Mouse (Mus musculus) embryonic facial prominence, embryonic 14.5 days (tissue): ENCODE measurements around the gene Lhx3. TPM values are rescaled to one million over a fixed set of nuclear protein-coding genes. Genes with fewer than 3 reads are reported as not detected.

ENCODE experiments used
- ATAC-seq: fragments of 200-750 bp; cut with Nextera tagmentation; 2 replicates; pipeline ENCODE4 v1.8.0; 2017; ENCODE audit warnings: low read depth, moderate number of reproducible peaks, moderate TSS enrichment
- DNase-seq: peaks from one replicate; pipeline ENCODE4 v3.0.0-alpha.2; 2015; ENCODE audit warnings: low spot score
- H3K27ac ChIP-seq: fragments of 300-500 bp; sonication (generic); replicated peaks from 2 replicates; pipeline ENCODE4 v1.5.1; 2014; ENCODE audit warnings: low read depth, mild to moderate bottlenecking, low read length, moderate library complexity
- H3K27me3 ChIP-seq: fragments of 300-500 bp; sonication (generic); replicated peaks from 2 replicates; pipeline ENCODE4 v1.6.1; 2014; ENCODE audit warnings: low read length; ENCODE audit not compliant: control insufficient read depth, insufficient read depth
- H3K36me3 ChIP-seq: fragments of 300-500 bp; sonication (generic); 2 replicates; pipeline ENCODE4 v1.6.1; 2014; ENCODE audit warnings: low read length, mixed read lengths; ENCODE audit not compliant: control insufficient read depth, insufficient read depth
- H3K4me1 ChIP-seq: fragments of 300-500 bp; sonication (generic); 2 replicates; pipeline ENCODE4 v1.6.1; 2014; ENCODE audit warnings: antibody characterized with exemption, low read length; ENCODE audit not compliant: control insufficient read depth, insufficient read depth
- H3K4me2 ChIP-seq: fragments of 300-500 bp; sonication (generic); 2 replicates; pipeline ENCODE4 v1.6.1; 2014; ENCODE audit warnings: low read depth, mild to moderate bottlenecking, low read length, moderate library complexity, mixed read lengths
- H3K4me3 ChIP-seq: fragments of 300-500 bp; sonication (generic); 2 replicates; pipeline ENCODE4 v1.5.1; 2014; ENCODE audit warnings: low read depth, mild to moderate bottlenecking, low read length
- H3K9ac ChIP-seq: fragments of 300-500 bp; sonication (generic); 2 replicates; pipeline ENCODE4 v1.6.1; 2014; ENCODE audit warnings: low read depth, mild to moderate bottlenecking, low read length, moderate library complexity, mixed read lengths
- H3K9me3 ChIP-seq: fragments of 300-500 bp; sonication (generic); 2 replicates; pipeline ENCODE4 v1.6.1; 2016; ENCODE audit warnings: low read length; ENCODE audit not compliant: control insufficient read depth
- WGBS: fragments of 180-500 bp; shearing (Covaris S2); extraction: QIAGEN DNeasy Blood & Tissue Kit; methylation state at CpG from one replicate; pipeline ENCODE4 v1.1.7; 2014; 5-methylcytosine and 5-hydroxymethylcytosine counted together
- polyA plus RNA-seq: library from polyadenylated mRNA; unstranded; fragments of >200 nt; fragmentation: Nextera tagmentation; extraction: Ambion mirVana; gene quantifications from 2 replicates; pipeline ENCODE4 v1.2.1, GENCODE M21; 2014

Lhx3 gene
- polyA plus RNA-seq, 1 experiment from 2014 or later, result 1.2 TPM

GRCm38 (mm10) chr2:26188517-26188916, 19.6 kb downstream of the Lhx3 start:
- ATAC-seq, result no peak

GRCm38 (mm10) chr2:26184352-26184751, 23.7 kb downstream of the Lhx3 start:
- no peak overlapping the region for H3K4me3 ChIP-seq
- no peaks in the 10 kb centered on the region for H3K4me1 ChIP-seq
- no peaks in the 10 kb centered on the region for H3K36me3 ChIP-seq
- DNase-seq (no peak), ATAC-seq (no peak)
- H3K27ac ChIP-seq, result no peak overlapping the region
- H3K9me3 ChIP-seq, result no peaks in the 10 kb centered on the region
- 40% methylated on average over 3 of the region's 3 CpGs for WGBS
- no peak overlapping the region for H3K9ac ChIP-seq
- H3K27me3 ChIP-seq, result no peaks in the 10 kb centered on the region
- no peak overlapping the region for H3K4me2 ChIP-seq

More at GRCm38 (mm10) chr2:26188517-26188916, 19.6 kb downstream of the Lhx3 start:
- no peak overlapping the region for H3K9ac ChIP-seq
- H3K4me2 ChIP-seq, result no peak overlapping the region
- 72% methylated on average over 5 of the region's 5 CpGs for WGBS
- no peaks in the 10 kb centered on the region for H3K4me1 ChIP-seq
- no peak overlapping the region for H3K27ac ChIP-seq
- peaks cover 16% of the 10 kb centered on the region for H3K27me3 ChIP-seq
- no peak overlapping the region for H3K4me3 ChIP-seq
- no peak for DNase-seq
- no peaks in the 10 kb centered on the region for H3K9me3 ChIP-seq
- H3K36me3 ChIP-seq, result no peaks in the 10 kb centered on the region

GRCm38 (mm10) chr2:26182646-26183045, 25.4 kb downstream of the Lhx3 start:
- DNase-seq (no peak), ATAC-seq (no peak)
- no peaks in the 10 kb centered on the region for H3K27me3 ChIP-seq
- H3K27ac ChIP-seq, result no peak overlapping the region
- H3K4me2 ChIP-seq, result no peak overlapping the region
- H3K36me3 ChIP-seq, result no peaks in the 10 kb centered on the region
- no peak overlapping the region for H3K9ac ChIP-seq
- H3K9me3 ChIP-seq, result no peaks in the 10 kb centered on the region
- no peak overlapping the region for H3K4me3 ChIP-seq
- 27% methylated on average over 6 of the region's 6 CpGs for WGBS
- no peaks in the 10 kb centered on the region for H3K4me1 ChIP-seq

- WGBS, result 58% methylated on average over 2 of the region's 2 CpGs
- no peak for ATAC-seq
Observed at GRCm38 (mm10) chr2:26177189-26177588, 30.9 kb downstream of the Lhx3 start.

GRCm38 (mm10) chr2:26176731-26177130, 31.4 kb downstream of the Lhx3 start:
- Histone ChIP-seq H3K36me3 (no peaks in the 10 kb centered on the region), H3K4me2 (no peak overlapping the region), H3K27ac (no peak overlapping the region), H3K4me3 (no peak overlapping the region), H3K4me1 (no peaks in the 10 kb centered on the region), H3K27me3 (no peaks in the 10 kb centered on the region), H3K9ac (no peak overlapping the region), H3K9me3 (no peaks in the 10 kb centered on the region)
- DNase-seq, result no peak
- ATAC-seq, result no peak
- 53% methylated on average over 5 of the region's 5 CpGs for WGBS

More at GRCm38 (mm10) chr2:26177189-26177588, 30.9 kb downstream of the Lhx3 start:
- no peak overlapping the region for H3K4me3 ChIP-seq
- H3K9ac ChIP-seq, result no peak overlapping the region
- no peaks in the 10 kb centered on the region for H3K4me1 ChIP-seq
- H3K9me3 ChIP-seq, result no peaks in the 10 kb centered on the region
- no peak overlapping the region for H3K27ac ChIP-seq
- H3K27me3 ChIP-seq, result no peaks in the 10 kb centered on the region
- no peak overlapping the region for H3K4me2 ChIP-seq
- DNase-seq, result no peak
- H3K36me3 ChIP-seq, result no peaks in the 10 kb centered on the region

GRCm38 (mm10) chr2:26175191-26175590, 32.9 kb downstream of the Lhx3 start:
- Histone ChIP-seq H3K9me3 (no peaks in the 10 kb centered on the region), H3K27me3 (no peaks in the 10 kb centered on the region), H3K27ac (no peak overlapping the region), H3K36me3 (no peaks in the 10 kb centered on the region), H3K4me2 (no peak overlapping the region), H3K4me3 (no peak overlapping the region), H3K4me1 (no peaks in the 10 kb centered on the region), H3K9ac (no peak overlapping the region)
- ATAC-seq (no peak), DNase-seq (no peak)
- 45% methylated on average over 4 of the region's 4 CpGs for WGBS

- WGBS, result 80% methylated on average over 2 of the region's 2 CpGs
- no peak for DNase-seq
Observed at GRCm38 (mm10) chr2:26172166-26172565, 35.9 kb downstream of the Lhx3 start.

GRCm38 (mm10) chr2:26170376-26170775, 37.7 kb downstream of the Lhx3 start:
- Histone ChIP-seq H3K9ac (no peak overlapping the region), H3K9me3 (no peaks in the 10 kb centered on the region), H3K27me3 (no peaks in the 10 kb centered on the region), H3K36me3 (no peaks in the 10 kb centered on the region), H3K4me3 (no peak overlapping the region), H3K4me2 (no peak overlapping the region), H3K4me1 (no peaks in the 10 kb centered on the region), H3K27ac (no peak overlapping the region)
- no peak for DNase-seq
- 46% methylated on average over 2 of the region's 2 CpGs for WGBS
- no peak for ATAC-seq

More at GRCm38 (mm10) chr2:26172166-26172565, 35.9 kb downstream of the Lhx3 start:
- no peak overlapping the region for H3K4me2 ChIP-seq
- H3K9me3 ChIP-seq, result no peaks in the 10 kb centered on the region
- no peak overlapping the region for H3K4me3 ChIP-seq
- H3K9ac ChIP-seq, result no peak overlapping the region
- no peaks in the 10 kb centered on the region for H3K27me3 ChIP-seq
- no peaks in the 10 kb centered on the region for H3K36me3 ChIP-seq
- H3K27ac ChIP-seq, result no peak overlapping the region
- no peak for ATAC-seq
- H3K4me1 ChIP-seq, result no peaks in the 10 kb centered on the region

- Histone ChIP-seq H3K9me3 (no peaks in the 10 kb centered on the region), H3K4me3 (no peak overlapping the region), H3K9ac (no peak overlapping the region), H3K27ac (no peak overlapping the region), H3K4me1 (no peaks in the 10 kb centered on the region), H3K4me2 (no peak overlapping the region), H3K27me3 (no peaks in the 10 kb centered on the region), H3K36me3 (no peaks in the 10 kb centered on the region)
- peak; percentile 87 for ATAC-seq
- peak; percentile 68 for DNase-seq
- 33% methylated on average over 11 of the region's 11 CpGs for WGBS
Observed at GRCm38 (mm10) chr2:26168843-26169579, 39.1 kb downstream of the Lhx3 start.
